ENCODE assay signal across 8 mouse cellular contexts in the genomic region with DNA sequence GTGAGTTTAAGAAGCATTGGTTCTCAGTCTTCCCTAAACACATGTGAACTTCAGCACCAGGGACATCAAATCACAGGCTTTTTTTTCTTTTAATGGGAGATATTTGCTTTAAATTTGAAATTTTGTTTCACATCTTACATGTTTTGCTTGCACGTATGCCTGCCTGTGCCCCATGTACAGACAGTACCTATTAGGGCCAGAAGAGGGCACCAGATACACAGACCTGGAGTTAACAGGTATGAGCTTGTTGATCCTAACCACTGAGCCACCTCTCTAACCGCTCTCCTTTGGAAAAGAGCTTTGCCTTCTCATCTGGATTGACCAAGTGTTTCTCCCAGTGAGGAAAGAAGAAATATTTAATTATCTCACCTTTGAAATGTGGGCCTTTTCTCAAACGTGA. TPM values are rescaled to one million over a fixed set of nuclear protein-coding genes. Genes with fewer than 3 reads are reported as not detected.
DNase-seq lines count a peak whose midpoint lies in the region; ATAC-seq and TF ChIP-seq lines count a peak whose summit lies in the region.
"Had no signal": no experiment of that assay in that cellular context is flagged by ENCODE, and none has a peak within 500 bp of the region (broad histone marks: within the 10 kb centered on the region; RNA-seq: fewer than 3 reads in every experiment).

No protein-coding gene starts in this region.

- H3K4me1 ChIP-seq in ES-Bruce4 (ENCODE audit: control insufficient read depth, insufficient read depth, low read length) = no peaks in the 10 kb centered on the region
- H3K4me1 ChIP-seq in embryonic facial prominence, embryonic 10.5 days = peaks cover 12% of the 10 kb centered on the region
- H3K4me1 ChIP-seq in limb, embryonic 14.5 days (ENCODE audit: control insufficient read depth, insufficient read depth, low read length) = no peaks in the 10 kb centered on the region; the same call in 1 of the 2 replicates

- no peaks in the 10 kb centered on the region for H3K9me3 ChIP-seq in ES-Bruce4 (replicated peaks; ENCODE audit: control insufficient read depth, insufficient read depth, low read length, poor library complexity, severe bottlenecking)
- H3K9me3 ChIP-seq in embryonic facial prominence, embryonic 10.5 days = no peaks in the 10 kb centered on the region
- no peaks in the 10 kb centered on the region for H3K9me3 ChIP-seq in limb, embryonic 14.5 days (ENCODE audit: control insufficient read depth, low read length)
- H3K9me3 ChIP-seq: heart, embryonic 15.5 days had no signal

- 60% methylated on average over 3 of the region's 3 CpGs for WGBS in embryonic facial prominence, embryonic 10.5 days
- 57% methylated on average over 3 of the region's 3 CpGs for whole genome bisulfite sequencing in limb, embryonic 14.5 days

- H3K4me3 ChIP-seq in ES-Bruce4 (ENCODE audit: low read depth, low read length) = no peak overlapping the region
- no peak overlapping the region for H3K4me3 ChIP-seq in embryonic facial prominence, embryonic 10.5 days
- H3K4me3 ChIP-seq in limb, embryonic 14.5 days (replicated peaks; ENCODE audit: low read length) = no peak overlapping the region
- H3K4me3 ChIP-seq: heart, embryonic 15.5 days had no signal

- H3K27ac ChIP-seq in ES-Bruce4 (ENCODE audit: insufficient read depth, low read length) = no peak overlapping the region
- H3K27ac ChIP-seq in embryonic facial prominence, embryonic 10.5 days (replicated peaks) = no peak overlapping the region
- no peak overlapping the region for H3K27ac ChIP-seq in limb, embryonic 14.5 days (replicated peaks; ENCODE audit: low read depth, low read length)
- H3K27ac ChIP-seq: heart, embryonic 15.5 days had no signal

- no peak overlapping the region for H3K4me2 ChIP-seq in limb, embryonic 14.5 days (replicated peaks; ENCODE audit: low read depth, low read length, severe bottlenecking)
- H3K4me2 ChIP-seq: heart, embryonic 15.5 days had no signal

- H3K36me3 ChIP-seq in ES-Bruce4 (ENCODE audit: control insufficient read depth, insufficient read depth, low read length, poor library complexity, severe bottlenecking) = no peaks in the 10 kb centered on the region
- H3K36me3 ChIP-seq in embryonic facial prominence, embryonic 10.5 days (replicated peaks) = no peaks in the 10 kb centered on the region
- H3K36me3 ChIP-seq in limb, embryonic 14.5 days (ENCODE audit: control insufficient read depth, insufficient read depth, low read length) = no peaks in the 10 kb centered on the region
- H3K36me3 ChIP-seq: heart, embryonic 15.5 days had no signal

- DNase-seq in layer of hippocampus, adult 9-11 months = peak; percentile 36
- no peak for DNase-seq in layer of hippocampus, adult 9-10 months (ENCODE audit: low spot score)
- peak; percentile 65 for DNase-seq in adipocyte (ENCODE audit: low spot score)
- peak; percentile 51 for DNase-seq in embryonic facial prominence, embryonic 10.5 days (ENCODE audit: low spot score)
- DNase-seq in limb, embryonic 14.5 days (ENCODE audit: low spot score) = peak; percentile 9
- DNase-seq in thymus, postnatal 0 days (ENCODE audit: low spot score) = peak; percentile 47

- TF ChIP-seq EP300 in ES-Bruce4 (IDR thresholded peaks at IDR 0.05; ENCODE audit: insufficient read depth, low read depth, low read length) = no peak

- no peak overlapping the region for H3K9ac ChIP-seq in ES-Bruce4 (ENCODE audit: low read depth, poor library complexity, severe bottlenecking)
- no peak overlapping the region for H3K9ac ChIP-seq in limb, embryonic 14.5 days (ENCODE audit: low read depth, low read length, severe bottlenecking)
- H3K9ac ChIP-seq: heart, embryonic 15.5 days had no signal

- no peaks in the 10 kb centered on the region for H3K27me3 ChIP-seq in ES-Bruce4 (ENCODE audit: control insufficient read depth, insufficient read depth, low read length, poor library complexity, severe bottlenecking)
- peaks cover 27% of the 10 kb centered on the region for H3K27me3 ChIP-seq in embryonic facial prominence, embryonic 10.5 days (replicated peaks; ENCODE audit: low read depth, poor library complexity, severe bottlenecking)
- no peaks in the 10 kb centered on the region for H3K27me3 ChIP-seq in limb, embryonic 14.5 days (ENCODE audit: control insufficient read depth, insufficient read depth, low read length)

- ATAC-seq in limb, embryonic 14.5 days (ENCODE audit: low FRiP score, low read depth) = no peak

- TF ChIP-seq CTCF in ES-Bruce4 (IDR thresholded peaks at IDR 0.05; ENCODE audit: low read depth, low read length) = peak; percentile 42

- TF ChIP-seq POLR2A in ES-Bruce4 (IDR thresholded peaks at IDR 0.05; ENCODE audit: insufficient read depth, low read length) = no peak
- TF ChIP-seq POLR2A in limb, embryonic 14.5 days (IDR thresholded peaks at IDR 0.05; ENCODE audit: borderline replicate concordance, extremely low read depth, insufficient read depth, insufficient read length) = no peak

RNA-seq across cellular contexts. Expression of a gene that starts 5.5 kb away (rescaled TPM):
- 0.37 TPM in 1 of 2 replicates, not detected in the other for polyA plus RNA-seq in ES-Bruce4 (2011; ENCODE audit: insufficient read depth, insufficient read length, low read depth, missing spikeins)
- 0.72 TPM in 2 replicates for polyA plus RNA-seq in embryonic facial prominence, embryonic 10.5 days (2016; fragmentation: Nextera tagmentation; extraction: Ambion mirVana)
- 3.8 and 4.3 TPM in 2 replicates for polyA plus RNA-seq in limb, embryonic 14.5 days (2012; rRNA removed)
- 3.8 and 4.7 TPM in 2 replicates for polyA plus RNA-seq in limb, embryonic 14.5 days (2014; fragmentation: Nextera tagmentation; extraction: Ambion mirVana)
- polyA plus RNA-seq in thymus, postnatal 0 days (2015; fragmentation: Nextera tagmentation; extraction: Ambion mirVana) = 1.4 and 1.9 TPM in 2 replicates

RNA-seq across cellular contexts. Expression of a gene that starts 30.3 kb away (rescaled TPM):
- polyA plus RNA-seq in ES-Bruce4 (2011; ENCODE audit: insufficient read depth, insufficient read length, low read depth, missing spikeins) = 3.6 and 5.7 TPM in 2 replicates
- 25.9 and 27.1 TPM in 2 replicates for polyA plus RNA-seq in embryonic facial prominence, embryonic 10.5 days (2016; fragmentation: Nextera tagmentation; extraction: Ambion mirVana)
- polyA plus RNA-seq in limb, embryonic 14.5 days (2012; rRNA removed) = 12.4 and 16.2 TPM in 2 replicates
- polyA plus RNA-seq in limb, embryonic 14.5 days (2014; fragmentation: Nextera tagmentation; extraction: Ambion mirVana) = 15.3 and 16.5 TPM in 2 replicates
- polyA plus RNA-seq in thymus, postnatal 0 days (2015; fragmentation: Nextera tagmentation; extraction: Ambion mirVana) = 2.4 and 2.8 TPM in 2 replicates
